Mouse (Mus musculus) gastrocnemius, postnatal 25 days (tissue): ENCODE data around the gene Nts. TPM values are rescaled to one million over a fixed set of nuclear protein-coding genes. Genes with fewer than 3 reads are reported as not detected.
"Not testable (repeated sequence)": the region's sequence is repeated elsewhere in the genome, so short reads cannot be mapped to it uniquely, and the experiment has no call there.

Experiments
- DNase-seq: peaks from one replicate; pipeline ENCODE4 v3.0.0; 2022
- long read RNA-seq, 2 experiments: library from polyadenylated mRNA; stranded (forward); transcript quantifications; one replicate each; pipeline ENCODE4 v2.0.0; 2021
- total RNA-seq, 2 experiments: library from RNA; stranded (reverse); gene quantifications; 1 replicate in 1 of 2; 2 replicates in 1 of 2; pipeline ENCODE4 v1.2.3; 2021

The Nts gene
- total RNA-seq: not detected
- long read RNA-seq, experiment 1: 0 reads
- long read RNA-seq, experiment 2: 0 reads

DNA sequence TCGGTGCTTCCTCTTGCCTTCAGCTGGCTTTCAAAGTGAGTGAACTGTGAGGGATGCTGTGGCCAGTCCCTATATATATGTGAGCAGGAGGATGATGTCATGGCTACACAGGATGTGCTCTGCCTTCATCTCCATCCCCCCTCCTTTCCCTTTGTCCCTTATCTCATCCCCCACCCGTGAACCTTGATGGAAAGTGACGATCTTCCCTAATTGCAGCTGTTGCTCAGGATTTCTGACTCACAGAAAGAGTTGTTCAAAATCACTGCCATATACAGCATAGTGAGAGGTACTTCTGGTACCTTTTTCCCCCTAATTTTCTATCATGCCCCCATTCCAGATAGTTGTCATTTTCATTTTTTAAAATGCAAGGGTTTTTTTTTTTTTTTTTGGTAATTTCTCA lies at the start of gene Nts:
TSS of gene Nts (minus strand) at position 101 of the 400 bp plus-strand sequence.
- no peak for DNase-seq

DNA sequence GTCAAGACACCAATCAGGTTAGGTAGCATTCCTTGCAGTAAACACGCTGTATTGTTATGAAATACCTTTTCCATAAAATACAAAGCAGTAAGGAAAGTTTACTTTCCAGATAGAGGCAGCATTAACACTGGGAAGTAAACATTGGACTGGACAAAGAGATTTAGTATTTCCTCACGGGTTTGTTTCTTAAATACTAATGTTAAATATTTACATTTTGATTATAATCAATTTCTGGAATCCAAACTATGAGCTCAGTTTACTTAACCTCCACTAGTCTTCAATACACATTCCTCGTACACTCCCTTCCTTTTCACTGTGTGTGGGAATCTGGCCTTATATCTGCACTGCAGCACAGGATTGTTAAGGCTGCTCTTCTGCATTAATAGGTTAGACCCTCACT lies 37.6 kb upstream of the Nts start:
- DNase-seq: no peak

DNA sequence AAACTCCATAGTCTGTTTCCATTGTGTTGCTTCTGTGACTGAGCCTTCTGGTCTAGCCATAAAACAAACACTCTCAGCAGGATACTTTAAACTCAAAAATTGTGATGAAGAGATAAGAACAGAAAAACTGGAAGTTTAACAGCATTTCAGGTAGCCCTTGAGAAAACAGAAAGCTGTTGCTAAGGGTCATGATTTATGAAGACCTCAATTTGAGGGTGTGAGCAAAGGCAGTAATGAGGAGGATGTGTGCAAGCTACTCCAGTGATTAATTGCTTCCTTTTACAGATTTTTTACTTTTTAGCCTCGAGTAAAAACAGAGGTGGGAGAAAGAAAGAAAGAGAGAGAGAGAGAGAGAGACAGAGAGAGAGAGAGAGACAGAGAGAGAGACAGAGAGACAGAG lies 23.9 kb upstream of the Nts start:
- DNase-seq: no peak

DNA sequence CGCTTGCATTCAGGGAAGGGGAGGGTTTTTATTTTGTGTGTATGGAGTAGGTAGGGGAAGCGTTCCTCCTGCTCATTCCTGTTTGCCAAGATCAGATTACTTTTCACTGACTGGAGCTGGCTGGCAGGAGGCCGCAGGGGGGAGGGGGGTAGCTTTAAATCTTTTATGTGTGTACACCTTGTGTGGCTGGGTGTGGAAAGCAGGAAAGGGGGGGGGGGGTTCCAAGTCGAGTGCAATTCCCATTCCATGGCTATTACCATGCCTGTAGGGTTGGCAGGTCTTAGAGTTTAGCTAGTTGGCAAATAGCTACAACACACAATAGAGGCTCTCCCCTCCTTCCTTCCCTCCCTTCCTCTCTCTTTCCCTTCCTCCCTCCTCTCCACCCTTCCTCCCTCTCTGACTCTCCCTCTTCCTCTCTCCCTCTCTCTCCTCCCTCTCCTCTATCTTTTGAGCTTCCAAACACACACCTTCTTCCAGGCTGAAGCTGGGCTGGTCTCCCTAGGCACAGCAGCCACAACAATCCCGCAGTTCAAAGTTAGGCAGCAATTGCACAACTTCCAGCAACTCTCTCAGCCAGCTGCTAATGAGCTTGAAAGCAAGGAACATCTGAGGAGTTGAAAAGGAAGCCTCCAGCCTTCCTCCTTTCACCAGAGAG lies 21.6 kb upstream of the Nts start, which contains the start of gene Rassf9:
TSS of gene Rassf9 (plus strand) at position 416 of the 655 bp plus-strand sequence.
- no peak for DNase-seq

DNA sequence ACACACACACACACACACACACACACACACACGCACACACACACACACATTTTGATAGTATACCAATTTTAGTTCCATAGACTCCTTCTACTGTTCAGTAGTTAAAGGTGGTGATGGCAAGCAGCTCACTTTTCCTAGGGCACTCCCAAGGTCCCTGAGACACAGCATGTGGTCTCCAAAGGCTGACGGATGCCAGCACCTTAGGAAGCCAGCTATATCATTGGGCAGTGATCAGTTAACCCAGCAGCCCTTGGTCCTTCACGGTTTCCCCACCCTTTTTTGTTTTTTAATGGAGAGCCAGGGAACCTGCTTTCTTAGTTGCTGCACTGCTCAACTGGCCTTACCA lies 21.1 kb upstream of the Nts start:
- DNase-seq: no peak

DNA sequence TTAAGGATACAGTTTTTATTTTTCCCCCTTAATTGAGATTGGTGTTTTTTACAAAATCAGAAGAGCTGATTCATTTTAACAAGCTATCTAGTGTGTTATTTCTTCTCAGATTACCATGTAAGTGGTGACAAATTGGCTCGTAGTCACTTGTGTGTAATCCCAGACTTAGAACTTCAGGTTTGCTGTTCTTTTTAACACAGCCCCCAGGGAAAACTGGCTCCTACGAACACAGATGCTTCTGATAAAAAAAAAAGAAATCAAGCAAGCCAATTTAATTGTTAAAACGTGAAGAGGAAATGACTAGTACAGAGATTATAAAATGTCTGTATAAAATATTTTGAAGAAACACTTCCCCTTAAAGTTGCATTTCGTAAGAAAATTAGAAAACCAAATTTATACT lies 17.1 kb upstream of the Nts start:
- DNase-seq: no peak

DNA sequence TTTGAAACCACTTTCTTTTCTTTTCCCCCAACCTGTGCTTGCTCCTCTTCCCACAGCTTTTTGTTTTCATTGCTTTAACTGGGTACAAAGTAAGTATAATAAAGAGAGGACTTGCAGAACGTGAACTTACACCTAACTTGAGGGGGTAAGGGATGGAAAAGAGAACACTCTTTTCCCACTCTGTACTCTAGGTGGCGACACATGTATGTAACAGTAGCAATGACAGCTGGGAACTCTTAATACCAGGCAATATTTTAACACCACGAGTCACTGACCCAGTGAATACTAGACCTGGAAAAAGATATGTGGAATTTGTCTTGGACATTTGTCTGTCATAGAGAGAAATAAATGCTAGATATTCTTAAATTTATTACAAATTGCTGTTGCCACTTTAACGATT lies 8.5 kb upstream of the Nts start:
- no peak for DNase-seq

DNA sequence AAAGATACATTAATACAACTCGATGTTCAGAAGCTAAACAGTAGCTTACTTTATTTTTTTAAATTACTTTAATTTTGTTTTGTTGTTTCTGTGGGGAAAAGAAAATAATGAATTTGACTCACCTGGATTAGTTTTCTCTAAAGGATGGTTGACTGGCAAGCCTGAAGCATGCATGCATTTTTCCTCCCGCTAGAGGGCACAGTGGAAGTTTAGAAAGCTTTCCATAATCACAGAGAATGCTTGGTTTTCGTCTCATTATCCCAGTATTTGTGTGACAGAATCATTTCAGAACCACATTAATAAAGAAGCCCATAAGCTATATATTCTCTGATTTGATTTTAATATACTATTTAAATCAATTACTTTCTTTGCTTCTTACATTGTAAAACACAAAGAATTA lies 1.5 kb upstream of the Nts start:
- no peak for DNase-seq

DNA sequence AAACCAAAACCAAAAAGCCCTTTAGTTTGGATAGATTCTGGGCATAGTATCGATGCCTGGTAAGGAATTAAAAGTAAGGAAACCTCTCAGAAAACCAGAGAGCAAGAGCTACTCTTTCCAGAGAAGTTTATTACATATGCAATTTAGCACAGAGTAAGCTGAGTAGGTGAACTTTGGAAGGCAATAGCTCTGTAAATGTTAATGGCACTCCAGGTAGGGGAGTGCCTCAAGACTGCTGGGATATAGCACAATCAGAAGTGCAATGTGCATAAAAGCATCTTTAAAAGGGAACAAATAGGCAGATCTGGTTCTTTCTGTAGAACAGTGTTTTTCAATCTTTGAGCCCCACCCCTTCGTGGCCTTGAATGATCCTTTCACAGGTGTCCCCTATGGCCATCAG lies 20.9 kb downstream of the Nts start:
- no peak for DNase-seq

DNA sequence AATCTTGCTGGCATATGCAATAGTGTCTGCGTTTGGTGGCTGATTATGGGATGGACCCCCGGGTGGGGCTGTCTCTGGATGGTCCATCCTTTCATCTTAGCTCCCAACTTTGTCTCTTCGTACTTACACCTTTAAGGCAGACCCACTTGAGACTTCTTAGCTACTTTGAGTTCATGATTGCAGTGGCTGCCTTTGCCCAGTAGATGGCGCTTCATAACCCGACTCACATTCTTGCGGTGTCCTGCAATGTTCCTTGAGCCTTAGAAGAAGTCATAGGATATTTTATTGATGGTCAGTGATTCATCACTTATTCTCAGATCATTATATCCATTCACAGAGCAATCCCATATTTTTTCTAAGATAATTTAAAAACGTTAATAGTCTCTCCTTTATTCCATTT lies 38.5 kb downstream of the Nts start:
- no peak for DNase-seq

DNA sequence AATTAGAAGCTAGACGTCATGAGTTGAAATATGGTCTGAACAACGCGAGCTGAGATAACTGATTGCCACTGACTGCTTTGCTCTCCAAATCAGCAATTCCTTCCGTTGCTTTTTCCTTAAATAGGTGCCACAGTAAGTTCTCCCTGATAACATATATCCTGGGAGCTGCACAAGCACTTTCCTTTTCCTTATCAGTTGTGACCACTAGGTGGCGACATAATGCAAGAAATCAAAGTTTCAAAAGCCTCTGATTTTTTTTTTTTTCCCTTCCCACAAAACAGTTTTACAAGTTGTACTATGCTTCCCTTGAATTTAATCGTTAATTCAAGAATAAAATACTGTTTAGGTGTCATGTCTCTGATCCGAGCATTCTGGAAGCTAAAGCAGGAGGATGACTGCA lies 40.8 kb downstream of the Nts start:
- no peak for DNase-seq

DNA sequence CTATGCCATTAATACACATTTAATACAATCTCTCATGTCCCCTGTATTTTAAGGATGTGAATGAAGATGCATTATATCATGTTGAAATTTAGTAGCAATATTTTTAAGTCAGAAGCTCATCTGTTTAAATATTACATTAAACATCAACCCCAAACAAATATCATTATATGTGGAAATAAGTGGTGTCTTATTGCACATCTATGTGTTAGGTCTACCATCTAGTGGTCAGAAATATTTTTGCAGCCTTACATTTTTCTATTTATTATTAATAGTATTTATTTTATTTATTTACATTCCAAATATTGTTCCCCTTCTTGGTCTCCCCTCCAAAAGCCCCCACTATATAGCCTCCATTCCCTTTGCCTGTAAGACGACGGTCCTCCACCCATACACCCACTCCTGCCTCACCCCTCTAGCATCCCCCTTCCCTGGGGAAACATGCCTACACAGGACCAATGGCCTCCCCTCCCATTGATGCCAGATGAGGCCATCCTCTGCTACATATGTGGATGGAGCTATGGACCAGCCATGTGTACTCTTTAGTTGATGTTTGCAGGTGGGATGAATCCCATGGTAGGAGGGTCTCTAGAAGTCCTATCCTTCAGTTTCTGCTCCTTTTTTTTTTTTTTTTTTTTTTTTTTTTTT lies 45.3 kb downstream of the Nts start:
- DNase-seq: no peak

DNA sequence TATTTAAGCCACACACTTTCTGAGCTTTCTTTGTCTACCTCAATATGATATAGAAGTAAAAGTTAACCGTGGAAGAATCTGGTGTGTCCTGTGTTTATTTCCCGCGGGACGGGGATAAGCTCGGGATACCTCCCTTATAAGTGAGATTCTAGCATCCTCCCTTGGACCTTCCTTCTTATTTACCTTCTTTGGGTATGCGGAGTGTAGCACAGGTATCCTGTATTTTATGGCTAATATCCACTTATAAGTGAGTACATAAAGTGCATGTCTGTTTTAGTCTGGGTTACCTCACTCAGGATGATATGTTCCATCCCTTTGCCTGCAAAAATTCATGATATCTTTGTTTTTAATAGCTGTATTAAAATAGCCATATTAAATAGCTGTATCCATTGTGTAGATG lies 54.8 kb downstream of the Nts start:
- not testable (repeated sequence) for DNase-seq

DNA sequence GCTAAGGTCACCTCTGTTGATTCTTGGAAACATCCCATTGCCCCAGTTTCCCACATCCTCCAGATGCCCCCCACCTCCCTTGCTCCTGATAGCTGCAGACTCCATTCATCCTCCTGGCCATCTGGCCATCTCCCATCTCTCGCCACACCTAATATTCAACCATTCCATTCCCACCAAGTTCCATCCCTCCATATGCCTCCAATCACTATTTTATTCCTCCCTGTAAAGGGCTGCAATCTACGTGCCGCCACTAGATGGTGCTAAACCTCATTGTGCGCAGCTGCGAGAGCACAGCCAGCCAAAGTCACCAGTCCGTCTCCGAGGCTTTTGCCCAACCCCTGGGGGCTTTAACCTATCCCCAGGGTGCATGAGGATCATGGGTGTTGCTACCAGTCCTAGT lies 55.2 kb downstream of the Nts start:
- not testable (repeated sequence) for DNase-seq

Other genes starting within 250 kb of the Nts start
- 1 to 10 TPM; 1.5 to 2.8 TPM for gene Rassf9, start 21.7 kb upstream of the Nts start, total RNA-seq